ENCODE assay signal across 9 mouse cellular contexts in genomic region chr11:31767727-31768495, GRCm38 (mm10).
A peak's percentile ranks its signal among the peaks of the same experiment; 100 is the strongest.
DNase-seq lines count a peak whose midpoint lies in the region; ATAC-seq and TF ChIP-seq lines count a peak whose summit lies in the region.
"Had no signal": no experiment of that assay in that cellular context is flagged by ENCODE, and none has a peak within 500 bp of the region (broad histone marks: within the 10 kb centered on the region; RNA-seq: fewer than 3 reads in every experiment).

No protein-coding gene starts in this region.

- no peak for ATAC-seq in liver, embryonic 14.5 days (ENCODE audit: insufficient read depth)
- no peak for ATAC-seq in intestine, embryonic 16.5 days

- TF ChIP-seq POLR2A in lung, adult 2 months (IDR thresholded peaks at IDR 0.05; ENCODE audit: borderline replicate concordance, extremely low read depth, low read depth, low read length): no peak

- no peaks in the 10 kb centered on the region for H3K36me3 ChIP-seq in hindbrain, embryonic 10.5 days
- no peaks in the 10 kb centered on the region for H3K36me3 ChIP-seq in liver, embryonic 14.5 days (replicated peaks; ENCODE audit: control insufficient read depth, insufficient read depth, low read depth)
- no peaks in the 10 kb centered on the region for H3K36me3 ChIP-seq in intestine, embryonic 16.5 days (ENCODE audit: control insufficient read depth, insufficient read depth, low read length)
- H3K36me3 ChIP-seq: embryonic facial prominence, embryonic 13.5 days had no signal

- TF ChIP-seq CTCF in layer of hippocampus, adult 2 months (conservative IDR thresholded peaks at IDR 0.05): no peak
- TF ChIP-seq CTCF in liver, embryonic 14.5 days (IDR thresholded peaks at IDR 0.05; ENCODE audit: low read depth): no peak
- no peak for TF ChIP-seq CTCF in lung, adult 2 months (IDR thresholded peaks at IDR 0.05; ENCODE audit: insufficient read depth, low read length)

- peak; percentile 61 to 81 for DNase-seq in layer of hippocampus, adult 2 months (ENCODE audit: low spot score in 2 of 2)
- no peak for DNase-seq in layer of hippocampus, postnatal 10 days (ENCODE audit: low spot score in 2 of 2)
- no peak for DNase-seq in hindbrain, embryonic 10.5 days (ENCODE audit: low spot score)
- no peak for DNase-seq in liver, embryonic 14.5 days (ENCODE audit: low read depth in 3 of 3, low spot score in 3 of 3)
- DNase-seq in retina, postnatal 1 day: peak; percentile 70
- DNase-seq in lung, adult 2 months: no peak
- no peak for DNase-seq in ovary, postnatal 14 days (ENCODE audit: low spot score)

- no peak overlapping the region; the same call in 1 of the 2 replicates for H3K9ac ChIP-seq in liver, embryonic 14.5 days (replicated peaks)
- H3K9ac ChIP-seq in intestine, embryonic 16.5 days (ENCODE audit: low read depth, low read length): no peak overlapping the region
- H3K9ac ChIP-seq: embryonic facial prominence, embryonic 13.5 days had no signal

- H3K4me1 ChIP-seq in hindbrain, embryonic 10.5 days (replicated peaks): peaks cover 26% of the 10 kb centered on the region
- H3K4me1 ChIP-seq in liver, embryonic 14.5 days (replicated peaks; ENCODE audit: control insufficient read depth in 2 of 2, insufficient read depth in 2 of 2, low read length in 1 of 2): peaks cover 48 to 51% of the 10 kb centered on the region in 2 experiments
- H3K4me1 ChIP-seq in lung, adult 2 months (ENCODE audit: control insufficient read depth, insufficient read depth, low read length): peaks cover 12% of the 10 kb centered on the region
- H3K4me1 ChIP-seq in intestine, embryonic 16.5 days (ENCODE audit: control insufficient read depth, insufficient read depth, low read length): no peaks in the 10 kb centered on the region
- H3K4me1 ChIP-seq: embryonic facial prominence, embryonic 13.5 days had no signal

- WGBS in hindbrain, embryonic 10.5 days: 49% methylated on average over 10 of the region's 10 CpGs
- WGBS in liver, embryonic 14.5 days (ENCODE audit: insufficient replicate concordance): 78% methylated on average over 10 of the region's 10 CpGs
- WGBS in lung, adult 2 months: 72% methylated on average over 10 of the region's 10 CpGs
- 63% methylated on average over 10 of the region's 10 CpGs for WGBS in intestine, embryonic 16.5 days

- no peaks in the 10 kb centered on the region for H3K27me3 ChIP-seq in hindbrain, embryonic 10.5 days (ENCODE audit: insufficient read depth, poor library complexity, severe bottlenecking)
- H3K27me3 ChIP-seq in liver, embryonic 14.5 days (ENCODE audit: control insufficient read depth, insufficient read depth, low read length): no peaks in the 10 kb centered on the region
- H3K27me3 ChIP-seq in intestine, embryonic 16.5 days (replicated peaks; ENCODE audit: control insufficient read depth, insufficient read depth, low read length): no peaks in the 10 kb centered on the region
- H3K27me3 ChIP-seq: embryonic facial prominence, embryonic 13.5 days had no signal

- H3K4me2 ChIP-seq in liver, embryonic 14.5 days (ENCODE audit: low read depth): no peak overlapping the region
- no peak overlapping the region for H3K4me2 ChIP-seq in intestine, embryonic 16.5 days (ENCODE audit: low read depth, low read length)
- H3K4me2 ChIP-seq: embryonic facial prominence, embryonic 13.5 days had no signal

- no peak for TF ChIP-seq EP300 in liver, embryonic 14.5 days (IDR thresholded peaks at IDR 0.05; ENCODE audit: low read depth)

- no peak overlapping the region for H3K4me3 ChIP-seq in layer of hippocampus, adult 2 months
- no peak overlapping the region for H3K4me3 ChIP-seq in hindbrain, embryonic 10.5 days
- H3K4me3 ChIP-seq in liver, embryonic 14.5 days (ENCODE audit: insufficient read depth in 1 of 2, low read depth in 2 of 2, low read length in 2 of 2): no peak overlapping the region
- no peak overlapping the region for H3K4me3 ChIP-seq in lung, adult 2 months (replicated peaks; ENCODE audit: extremely low read depth, low read depth, low read length)
- no peak overlapping the region for H3K4me3 ChIP-seq in intestine, embryonic 16.5 days (ENCODE audit: low read length)
- H3K4me3 ChIP-seq: embryonic facial prominence, embryonic 13.5 days had no signal

- H3K9me3 ChIP-seq in hindbrain, embryonic 10.5 days: no peaks in the 10 kb centered on the region
- H3K9me3 ChIP-seq in liver, embryonic 14.5 days (ENCODE audit: control insufficient read depth, low read length): no peaks in the 10 kb centered on the region
- H3K9me3 ChIP-seq in intestine, embryonic 16.5 days (ENCODE audit: control insufficient read depth, low read length): no peaks in the 10 kb centered on the region
- H3K9me3 ChIP-seq: embryonic facial prominence, embryonic 13.5 days had no signal

- peak overlapping the region; percentile 96 for H3K27ac ChIP-seq in layer of hippocampus, adult 2 months
- H3K27ac ChIP-seq in hindbrain, embryonic 10.5 days: 0 out of 2 replicates have a peak overlapping the region, but pooled peaks have one; percentile 6
- peak overlapping the region; percentile 97 for H3K27ac ChIP-seq in liver, embryonic 14.5 days
- H3K27ac ChIP-seq in intestine, embryonic 16.5 days (ENCODE audit: low read length): no peak overlapping the region
- H3K27ac ChIP-seq: embryonic facial prominence, embryonic 13.5 days had no signal

Comparison
In these comparisons a context has a peak if more than half of its experiments do, and no peak if none do; other contexts are left out.
1. DNase-seq: peak in layer of hippocampus, adult 2 months (2 of 2) and retina, postnatal 1 day (single experiment); none in layer of hippocampus, postnatal 10 days (0 of 2), hindbrain, embryonic 10.5 days (single experiment), liver, embryonic 14.5 days (0 of 3), lung, adult 2 months (single experiment) and ovary, postnatal 14 days (single experiment).